Mouse (Mus musculus): Measurements from ENCODE around the gene Nek1.

DNA sequence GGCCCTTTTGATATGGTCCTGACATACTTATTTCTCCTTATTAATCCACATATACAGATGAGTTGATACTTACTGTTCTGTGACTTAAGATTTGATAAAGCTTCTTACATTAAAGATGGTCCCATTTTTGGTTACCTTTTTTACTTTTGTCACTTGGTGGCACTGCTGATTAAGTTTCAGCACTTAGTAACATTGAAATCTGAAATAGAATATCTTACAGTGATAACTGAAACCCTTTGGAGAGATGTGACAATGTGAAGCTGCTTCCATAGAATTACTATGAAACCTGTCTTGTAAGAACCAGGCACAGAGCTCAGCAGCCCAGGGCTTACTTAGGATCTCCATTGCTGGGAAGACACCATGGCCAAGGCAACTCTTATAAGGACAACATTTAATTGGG is 82.1 kb downstream of the Nek1 start:
- TF ChIP-seq CTCF (IDR thresholded peaks at IDR 0.05; ENCODE audit: low read depth) (peak; percentile 64), EP300 (optimal IDR thresholded peaks at IDR 0.05) (no peak)

Data from stomach, postnatal 0 days (tissue).